Mouse (Mus musculus): ENCODE measurements around the gene Siglecf.

DNA sequence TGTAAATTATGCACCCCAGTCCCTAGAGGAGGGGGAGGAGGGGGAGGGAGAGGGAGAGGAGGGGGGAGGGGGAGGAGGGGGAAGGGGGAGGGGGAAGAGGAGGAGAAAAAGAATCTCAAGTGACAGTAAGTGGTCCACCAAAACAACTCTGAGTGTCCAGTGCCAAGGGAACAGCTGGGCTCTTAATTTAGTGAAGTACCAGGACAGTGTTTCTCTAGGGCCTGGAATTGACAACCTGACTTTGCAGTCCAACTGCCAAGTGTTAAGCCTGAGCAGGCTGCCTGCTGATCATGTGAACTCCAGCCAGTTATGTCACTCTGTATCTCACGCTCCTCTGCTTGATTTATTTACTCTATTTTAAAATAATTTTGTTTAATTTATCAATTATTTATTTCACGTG lies 17.2 kb upstream of the Siglecf start:
- TF ChIP-seq POLR2A (IDR thresholded peaks at IDR 0.05; ENCODE audit: low read depth, low read length) (no peak), CTCF (IDR thresholded peaks at IDR 0.05; ENCODE audit: extremely low read depth, insufficient read length, insufficient replicate concordance, low read depth, low read length) (no peak)
